Mouse (Mus musculus) cerebellum, adult 2 months (tissue): ENCODE data around the gene Tom1.

Experiments
- CTCF ChIP-seq: fragments of 200-500 bp; IDR thresholded peaks from 2 replicates; pipeline ENCODE4 v1.5.1; 2011; ENCODE audit warnings: low read depth, mild to moderate bottlenecking, control low read depth, low read length, moderate library complexity, borderline replicate concordance; ENCODE audit not compliant: insufficient read depth
- POLR2A ChIP-seq: fragments of 200-500 bp; IDR thresholded peaks from 2 replicates; pipeline ENCODE4 v1.6.1; 2011; ENCODE audit warnings: low read length, control low read depth, borderline replicate concordance; ENCODE audit not compliant: insufficient read depth

- TF ChIP-seq CTCF = no peak
- TF ChIP-seq POLR2A = no peak
These were observed 46.1 kb upstream of the Tom1 start for GRCm38 (mm10) chr8:74987436-74987835.
